Mouse (Mus musculus) heart, postnatal 14 days (tissue): ENCODE results near the gene Psmd7. TPM values are rescaled to one million over a fixed set of nuclear protein-coding genes. Genes with fewer than 3 reads are reported as not detected.
A peak's percentile ranks its signal among the peaks of the same experiment; 100 is the strongest.
"Not testable (repeated sequence)": the region's sequence is repeated elsewhere in the genome, so short reads cannot be mapped to it uniquely, and the experiment has no call there.

Experiments used
- DNase-seq, 2 experiments: peaks; one replicate each; pipeline ENCODE4 v3.0.0; 2021 to 2022
- intact Hi-C: fragments of 180-260 bp; cut with DNase I; formaldehyde crosslinking; loops from one replicate; pipeline ENCODE4 v1.15.1; 2025
- long read RNA-seq, 2 experiments: library from polyadenylated mRNA; stranded (forward); transcript quantifications; one replicate each; pipeline ENCODE4 v2.0.0; 2021
- total RNA-seq, 2 experiments: library from RNA; stranded (reverse); gene quantifications; 2 replicates each; pipeline ENCODE4 v1.2.3; 2021

Psmd7 gene
- total RNA-seq: 10 to 100 TPM; 82.7 to 91.6 TPM
- long read RNA-seq, experiment 1, transcript Psmd7-201 (7 exons, 1,581 nt): major isoform, 284 of 296 reads
- long read RNA-seq, experiment 1, partial matches to known transcripts: 4 of 296 reads
- long read RNA-seq, experiment 1, other reads (novel, unspliced or antisense): 8 of 296 reads
- long read RNA-seq, experiment 2, transcript Psmd7-201 (7 exons, 1,581 nt): major isoform, 228 of 237 reads
- long read RNA-seq, experiment 2, partial matches to known transcripts: 4 of 237 reads
- long read RNA-seq, experiment 2, other reads (novel, unspliced or antisense): 5 of 237 reads

DNA sequence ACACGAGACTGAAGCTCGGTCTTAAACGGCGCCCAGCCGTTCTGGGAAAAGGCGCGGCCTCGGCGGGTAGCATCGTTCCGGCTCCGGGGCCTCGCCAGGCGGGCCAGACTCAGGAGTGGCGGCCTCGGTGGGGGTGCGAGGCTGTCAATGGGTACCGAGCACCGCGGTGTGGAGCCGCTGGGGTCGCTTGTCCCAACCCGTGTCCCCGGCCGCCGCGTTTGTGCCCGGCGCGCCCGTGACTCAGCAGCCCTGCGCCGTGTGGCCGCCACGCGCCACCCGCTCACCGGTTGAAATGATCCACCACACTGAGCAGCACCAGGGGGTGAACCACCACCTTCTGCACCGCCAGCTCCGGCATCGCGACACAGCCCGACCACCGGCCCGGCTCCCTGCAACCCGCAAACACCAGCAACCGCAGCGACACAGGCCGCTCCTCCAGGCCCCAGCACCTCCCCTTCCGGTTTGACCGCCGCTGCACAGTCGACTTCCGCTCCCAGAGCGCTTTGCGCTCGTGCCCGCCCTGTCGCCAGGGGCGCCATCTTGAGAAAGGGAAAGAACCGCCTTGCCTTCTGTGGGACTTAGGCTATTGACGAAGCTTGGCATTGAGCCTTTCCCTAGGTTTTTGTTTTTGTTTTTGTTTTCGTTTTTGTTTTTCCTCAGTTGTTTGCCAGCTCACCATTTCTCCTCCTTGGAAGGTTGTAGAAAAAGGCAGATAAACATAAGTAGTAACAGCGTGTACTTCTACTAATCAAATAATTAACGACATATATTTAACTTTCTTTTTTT is at the start of gene Psmd7:
Psmd7 (minus strand) TSS at position 470 of the 786 bp plus-strand sequence.
- intact Hi-C loops: no loop called here
- DNase-seq: peak; percentile 93 to 97

DNA sequence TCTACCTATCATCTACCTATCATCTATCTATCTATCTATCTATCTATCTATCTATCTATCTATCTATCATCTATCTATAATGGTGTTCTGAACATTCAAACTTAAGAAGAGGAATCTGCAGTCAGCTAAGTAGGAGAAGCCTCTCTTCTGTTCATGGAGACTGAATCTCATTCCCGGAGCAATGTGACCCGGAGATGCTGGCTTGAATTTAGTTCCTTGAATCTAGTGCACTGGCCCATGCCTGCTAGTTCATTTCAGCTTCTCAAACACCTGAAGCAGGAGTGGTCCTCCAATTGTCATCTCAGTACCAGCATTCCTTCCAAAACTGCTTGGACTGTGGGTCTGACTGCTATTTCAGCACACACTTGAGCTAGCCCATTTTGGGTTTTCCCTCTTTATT is 45.5 kb upstream of the Psmd7 start:
- intact Hi-C loops: no loop called here
- DNase-seq: no peak

DNA sequence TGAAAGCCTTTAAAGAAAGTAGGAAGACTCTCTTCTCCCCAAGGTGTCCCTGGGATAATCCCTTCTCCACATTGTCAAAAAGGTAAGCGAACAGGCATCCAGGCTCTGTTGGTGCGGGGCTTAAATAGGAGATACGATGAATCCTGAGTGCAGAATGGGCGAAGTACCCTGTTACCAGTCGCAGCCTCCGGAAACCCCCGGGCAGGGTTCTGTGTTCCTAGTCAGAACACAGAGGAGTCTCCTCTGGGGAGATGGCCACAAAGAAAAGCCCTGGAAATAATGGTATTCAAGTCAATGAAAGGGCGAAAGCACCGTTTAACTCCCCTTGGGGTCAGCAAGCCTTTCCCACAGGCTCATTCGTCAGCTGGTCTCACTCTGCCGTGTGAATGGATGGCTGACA is 41.4 kb upstream of the Psmd7 start:
- intact Hi-C loops: no loop called here
- DNase-seq: no peak

DNA sequence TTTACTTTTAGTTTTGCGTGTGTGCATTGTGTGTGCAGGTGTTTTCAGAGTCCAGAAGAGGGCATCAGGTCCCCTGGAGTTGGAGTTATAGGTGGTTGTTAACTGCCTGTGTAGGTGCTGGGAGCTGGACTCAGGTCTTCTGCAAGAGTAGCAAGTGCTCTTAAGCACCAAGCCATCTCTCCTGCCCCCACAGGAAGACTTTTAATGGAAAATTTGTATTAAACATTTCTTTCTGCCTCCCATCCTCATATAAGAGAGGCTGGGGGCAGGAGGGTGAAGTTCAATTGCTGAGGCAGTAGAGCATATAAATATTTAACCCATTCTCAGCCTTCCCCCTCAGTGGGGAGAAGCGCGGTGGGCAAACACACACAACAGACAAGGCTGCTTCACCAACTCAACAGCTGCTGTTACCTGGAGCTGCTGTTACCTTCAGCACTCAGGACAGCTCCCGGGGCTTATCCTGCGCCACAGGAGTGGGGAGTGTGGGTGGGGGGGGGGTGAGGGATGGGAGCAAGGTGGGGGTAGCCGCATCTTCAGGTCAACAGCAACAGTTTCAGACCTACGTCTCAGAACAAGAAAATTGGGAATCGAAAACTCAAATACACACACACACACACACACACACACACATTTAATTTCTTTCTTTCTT is 40.4 kb upstream of the Psmd7 start:
- intact Hi-C loops: no loop called here
- no peak for DNase-seq

DNA sequence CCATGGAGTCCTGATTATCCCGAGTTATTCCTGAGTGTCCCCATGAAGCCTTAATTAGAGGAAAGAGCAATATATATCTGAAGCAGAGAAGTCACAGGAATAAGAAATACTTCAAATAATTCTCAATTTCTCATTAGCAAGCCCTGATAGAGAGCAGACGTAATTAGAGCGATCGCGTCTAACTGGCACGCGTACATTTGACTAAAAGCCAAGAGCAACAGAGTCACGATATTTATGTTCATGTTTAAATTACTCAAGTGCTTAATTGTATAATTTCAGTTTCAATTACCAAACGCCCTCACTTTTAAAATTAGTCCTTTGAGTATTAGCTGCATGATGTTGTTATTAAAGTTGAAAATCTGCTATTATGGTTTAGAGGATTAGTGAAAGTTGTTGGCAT is 39.6 kb upstream of the Psmd7 start:
- intact Hi-C loops: no loop called here

DNA sequence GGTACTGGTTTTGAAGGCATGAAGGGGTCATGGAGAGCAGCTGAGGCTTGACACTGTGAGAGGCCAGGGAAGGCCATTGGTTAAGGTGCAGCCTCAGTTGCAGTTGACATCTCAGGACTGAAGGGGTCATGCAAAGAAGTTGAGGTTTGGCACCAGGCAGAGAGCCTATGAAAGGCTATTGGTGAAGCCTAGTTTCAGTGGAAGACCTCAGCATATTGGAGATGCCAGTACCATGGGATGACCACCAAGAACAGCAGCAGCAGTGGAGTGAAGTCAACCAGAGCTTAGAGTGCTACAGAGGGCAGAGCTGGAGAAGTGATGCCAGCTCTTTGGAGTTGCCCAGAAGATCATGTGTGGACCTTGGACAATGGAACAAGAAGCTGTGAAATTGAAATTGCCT is 36.0 kb upstream of the Psmd7 start:
- intact Hi-C loops, DNase-seq: not testable (repeated sequence)

More for the DNA sequence above, 39.6 kb upstream of the Psmd7 start:
- no peak for DNase-seq

DNA sequence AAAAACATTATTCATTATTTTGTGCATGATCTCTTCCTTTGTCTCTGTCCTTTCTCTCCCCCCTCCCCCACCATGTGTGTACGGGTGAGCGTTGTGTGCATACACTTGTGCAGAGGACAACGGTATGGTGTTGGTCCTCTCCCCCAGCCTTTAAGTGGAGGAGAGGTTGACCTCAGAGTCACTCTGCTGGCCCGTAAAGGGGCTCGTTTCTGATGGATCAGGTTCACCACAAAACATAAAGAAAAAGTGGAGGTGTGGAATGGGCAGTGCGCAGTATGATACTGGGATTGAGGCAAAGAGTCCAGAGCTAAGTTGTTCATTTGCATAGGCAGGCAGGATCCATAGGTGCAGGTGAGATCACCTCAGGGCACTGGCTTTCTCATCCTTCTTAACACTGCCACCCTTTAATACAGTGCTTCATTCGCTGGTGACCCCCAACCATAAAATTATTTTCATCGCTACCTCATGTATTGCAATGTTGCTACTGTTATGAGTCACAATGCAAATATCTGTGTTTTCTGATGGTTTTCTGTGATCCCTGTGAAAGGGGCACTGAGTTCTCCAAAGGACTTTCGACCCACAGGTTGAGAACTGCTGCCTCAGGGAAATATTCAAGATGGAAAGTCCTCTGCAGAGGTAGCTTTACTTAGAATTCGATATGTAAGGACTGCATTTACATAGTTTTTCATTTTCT is 33.8 kb upstream of the Psmd7 start:
- no peak for DNase-seq
- intact Hi-C loops: no loop called here

DNA sequence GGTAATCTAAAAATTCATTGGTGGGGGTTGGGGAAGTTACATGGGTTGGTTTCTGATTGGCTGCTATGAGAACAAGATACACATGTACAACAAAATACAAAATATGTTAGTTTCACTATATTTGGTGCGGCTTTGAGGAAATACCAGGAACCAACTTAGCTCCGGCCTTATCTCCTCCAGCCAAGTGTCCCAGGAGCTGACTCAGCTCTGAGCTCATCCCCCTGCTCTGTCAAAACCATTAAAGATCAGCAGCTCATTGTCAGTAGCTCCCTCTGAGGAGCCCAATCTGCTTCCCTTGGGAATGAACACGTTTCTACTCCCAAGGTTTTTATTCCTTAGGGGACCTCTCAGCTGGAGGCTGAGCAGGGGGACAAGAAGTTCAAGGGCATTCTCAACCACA is 32.9 kb upstream of the Psmd7 start:
- no peak for DNase-seq
- intact Hi-C loops: no loop called here

DNA sequence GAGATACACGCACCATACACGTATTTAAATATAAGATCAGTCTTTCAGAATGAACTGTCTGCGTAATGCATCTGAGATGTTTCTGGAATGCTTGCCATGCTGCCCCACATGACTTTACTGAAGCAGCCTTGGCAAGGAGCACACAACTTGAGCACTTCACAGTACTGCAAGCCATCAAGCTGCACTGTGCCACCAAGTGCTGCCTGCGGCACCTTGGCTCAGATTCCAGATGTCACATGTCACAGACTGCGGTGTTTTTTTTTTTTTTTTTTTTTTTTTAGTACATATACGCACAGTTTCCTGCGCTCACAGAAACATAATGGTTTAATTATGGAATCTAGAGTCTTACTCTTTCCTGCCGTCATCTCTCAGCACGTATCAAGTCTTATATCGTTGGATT is 30.2 kb upstream of the Psmd7 start:
- DNase-seq: peak in 1 of 2 experiments; percentile 7
- intact Hi-C loops: no loop called here

DNA sequence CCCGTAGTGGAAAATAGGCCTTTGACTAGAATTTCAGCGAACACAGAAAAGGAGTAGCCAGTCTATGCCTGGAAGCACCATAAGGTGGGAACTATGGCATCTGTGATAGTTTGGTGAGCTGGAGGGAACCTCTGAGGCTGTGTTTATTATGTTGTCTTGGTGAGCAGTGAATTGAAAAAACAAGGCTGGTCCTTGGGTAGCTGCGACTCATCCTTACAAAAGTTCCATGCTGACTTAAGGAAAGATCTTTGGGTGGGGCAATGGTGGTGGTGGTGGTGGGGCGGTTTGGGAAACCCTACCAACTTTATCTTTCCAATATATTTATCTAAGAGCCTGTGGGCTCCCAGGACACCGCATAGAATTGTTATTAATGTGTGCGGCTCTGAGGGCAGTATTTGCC is 25.1 kb upstream of the Psmd7 start:
- intact Hi-C loops: no loop called here
- DNase-seq: no peak

DNA sequence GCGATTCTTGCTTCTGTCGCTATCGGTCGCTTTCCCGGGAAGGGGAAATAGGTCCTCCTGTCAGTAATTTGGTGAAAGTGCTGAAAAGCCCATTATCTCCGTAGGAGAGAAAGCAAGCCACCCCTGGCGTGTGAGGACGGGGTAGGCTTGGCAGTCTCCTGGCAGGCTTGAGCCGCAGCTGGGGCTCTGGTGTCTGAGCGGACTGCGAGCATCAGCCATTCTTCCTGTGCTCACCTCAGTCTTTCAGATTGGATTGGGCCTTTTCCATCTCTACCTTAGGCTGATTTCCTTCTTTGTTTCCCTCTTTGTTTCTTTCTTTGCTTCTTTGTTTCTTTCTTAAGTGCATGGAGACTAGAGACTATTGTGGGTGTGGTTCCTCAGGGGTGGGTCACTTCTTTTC is 22.6 kb upstream of the Psmd7 start:
- intact Hi-C loops: no loop called here

DNA sequence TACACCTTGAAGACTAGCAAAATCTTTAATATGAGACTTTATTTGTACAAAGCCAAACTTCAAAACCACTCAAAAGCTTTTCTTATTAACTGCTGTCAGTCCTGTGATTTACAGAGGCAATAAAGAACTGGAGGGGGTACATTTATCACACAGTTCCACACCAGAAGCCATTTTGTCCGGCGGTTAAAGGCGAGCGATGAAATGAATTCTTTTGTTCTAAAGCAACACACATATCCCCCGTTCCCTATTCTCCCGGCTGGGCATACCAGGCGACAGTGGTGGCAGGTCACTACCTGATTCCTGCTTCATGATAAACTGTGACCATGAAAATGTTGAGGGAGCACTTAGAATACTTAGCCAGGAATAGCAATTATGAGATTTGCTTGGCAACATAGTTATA is 20.5 kb upstream of the Psmd7 start:
- intact Hi-C loops: no loop called here
- no peak for DNase-seq

More for the DNA sequence above, 22.6 kb upstream of the Psmd7 start:
- no peak for DNase-seq

DNA sequence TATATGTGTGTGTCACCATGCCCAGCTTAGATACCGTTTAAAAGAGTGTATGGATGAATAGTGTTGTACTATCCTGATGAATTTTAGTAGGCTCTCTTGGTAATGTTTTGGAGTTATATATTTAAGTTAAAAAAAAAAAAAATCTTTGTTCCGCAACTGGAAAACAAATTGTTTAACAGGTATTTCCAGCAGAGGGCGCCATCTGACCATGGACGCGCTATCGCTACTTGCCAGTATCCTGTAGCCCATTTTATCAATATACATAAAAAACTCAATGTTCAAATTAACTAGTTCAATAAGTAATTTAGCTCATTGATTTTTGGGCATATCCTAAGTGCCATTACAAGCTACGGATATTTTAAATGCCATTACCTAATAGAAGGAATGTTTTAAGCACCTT is 14.8 kb upstream of the Psmd7 start:
- peak; percentile 59 to 79 for DNase-seq
- intact Hi-C loops: loop anchor here (5.0 kb wide), 3 partner anchors 84 to 1934 kb away; no protein-coding TSS in a partner anchor

DNA sequence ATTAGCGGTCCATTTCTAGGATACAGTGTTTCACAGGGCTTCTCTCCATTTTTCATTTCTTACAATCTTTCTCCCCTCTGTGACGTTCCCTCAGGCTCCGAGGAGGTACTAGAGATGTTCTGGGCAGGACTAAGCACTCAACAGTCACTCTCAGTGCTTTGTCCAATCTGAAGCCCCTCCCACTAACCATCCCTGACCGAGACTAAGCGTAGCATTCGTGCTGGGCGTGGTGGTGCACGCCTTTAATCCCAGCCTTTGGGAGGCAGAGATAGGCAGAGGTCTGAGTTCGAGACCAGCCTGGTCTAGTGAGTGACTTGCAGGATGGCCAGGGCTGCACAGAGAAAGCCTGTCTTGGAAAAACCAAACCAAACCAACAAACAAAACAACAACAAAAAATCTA is 11.4 kb upstream of the Psmd7 start:
- DNase-seq: no peak
- intact Hi-C loops: loop anchor here (5.0 kb wide), 3 partner anchors 88 to 1938 kb away; no protein-coding TSS in a partner anchor

DNA sequence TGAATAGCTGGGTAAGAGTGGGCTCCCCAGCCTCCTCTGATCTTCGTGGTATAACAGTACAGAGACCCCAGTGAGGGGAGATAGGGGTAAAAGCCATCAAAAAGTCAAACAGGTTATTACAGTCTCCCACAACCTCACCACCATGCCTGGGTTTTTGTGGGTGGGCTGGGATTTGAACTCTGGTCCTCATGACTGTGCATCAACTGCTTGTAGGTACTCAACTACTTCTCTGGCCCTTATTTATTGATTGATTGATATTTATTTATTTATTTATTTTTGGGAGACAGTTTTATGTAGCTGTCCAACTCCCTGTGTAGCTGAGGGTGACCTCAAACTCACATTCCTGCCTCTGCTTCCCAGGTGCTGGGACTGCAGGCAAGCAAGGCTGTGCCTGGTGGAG is 9.5 kb upstream of the Psmd7 start:
- intact Hi-C loops: no loop called here

DNA sequence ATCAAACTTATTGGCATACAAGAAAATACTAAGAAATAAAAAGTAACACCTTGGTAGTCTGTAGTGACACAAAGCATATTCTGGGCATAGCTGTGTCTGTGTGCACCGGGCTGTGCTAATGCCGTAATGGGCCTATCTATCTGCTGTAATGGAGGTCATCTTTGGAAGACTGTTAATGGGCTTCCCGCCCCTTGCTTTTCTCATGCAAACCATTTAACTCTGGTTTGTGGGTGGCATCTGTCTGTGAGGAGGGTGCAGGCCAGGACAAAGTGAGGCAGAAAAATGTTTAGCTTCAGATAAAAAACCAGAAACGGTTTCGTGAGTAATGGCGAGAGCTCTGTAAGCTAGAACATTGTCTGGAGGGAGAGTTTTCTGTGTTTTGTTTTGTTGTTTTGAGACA is 6.6 kb upstream of the Psmd7 start:
- intact Hi-C loops: no loop called here
- no peak for DNase-seq

More for the DNA sequence above, 9.5 kb upstream of the Psmd7 start:
- no peak for DNase-seq

DNA sequence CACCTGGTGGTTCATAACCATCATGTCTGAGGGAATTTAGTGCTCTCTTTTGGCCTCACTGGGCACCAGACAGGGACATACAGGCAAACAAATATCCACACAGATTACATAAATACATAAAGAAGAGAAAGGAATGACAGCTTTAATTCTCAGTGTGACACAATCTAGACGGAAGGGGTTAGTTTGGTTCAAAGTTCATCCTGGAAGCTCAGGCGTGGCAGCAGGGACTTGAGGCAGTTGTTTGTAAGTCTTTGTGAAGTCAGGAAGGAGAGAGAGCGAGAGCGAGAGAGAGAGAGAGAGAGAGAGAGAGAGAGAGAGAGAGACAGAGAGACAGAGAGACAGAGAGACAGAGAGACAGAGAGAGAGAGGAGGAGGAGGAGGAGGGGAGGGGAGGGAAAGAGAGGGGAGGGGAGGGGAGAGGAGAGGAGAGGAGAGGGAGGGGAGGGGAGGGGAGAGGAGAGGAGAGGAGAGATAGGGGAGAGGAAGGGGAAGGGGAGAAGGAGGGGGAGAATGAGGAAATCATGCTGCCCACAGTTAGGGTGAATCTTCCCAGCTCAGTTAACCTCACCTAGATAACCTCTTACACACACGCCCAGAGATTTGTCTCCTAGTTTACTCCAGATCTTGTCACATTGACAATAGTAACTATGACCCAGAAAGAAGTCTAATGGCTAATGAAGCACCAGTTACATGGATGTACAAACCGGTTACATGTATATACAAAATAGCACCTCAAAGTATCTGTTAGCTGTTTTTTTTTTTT is 5.9 kb upstream of the Psmd7 start:
- intact Hi-C loops: no loop called here
- no peak for DNase-seq

DNA sequence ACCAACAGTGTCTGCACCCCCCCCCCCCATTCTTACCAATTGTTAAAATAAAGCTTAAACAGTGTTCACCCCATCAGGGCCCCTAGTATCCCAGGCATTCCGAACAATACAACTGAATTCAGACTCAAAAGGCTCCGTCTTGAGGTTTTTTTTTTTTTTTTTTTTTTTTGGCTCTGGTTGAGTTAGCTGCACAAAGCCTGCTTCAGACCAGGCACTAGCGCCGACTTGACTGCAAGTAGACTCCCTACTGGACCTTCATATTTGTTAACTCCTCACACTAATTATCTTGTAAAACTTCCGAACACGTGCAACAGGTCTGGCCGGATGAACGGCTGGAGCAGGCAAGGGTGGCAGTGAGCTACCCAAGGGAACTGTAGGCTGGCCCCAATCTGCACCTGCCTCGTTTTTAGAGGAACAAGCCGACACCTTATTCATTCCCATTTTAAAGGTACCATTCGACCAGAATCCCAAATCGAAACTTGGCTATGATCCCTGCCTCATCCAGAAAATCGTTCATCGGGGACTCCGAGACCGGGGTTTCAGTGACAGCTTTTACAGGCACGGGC is 752 bp downstream of the Psmd7 start:
- peak in 1 of 2 experiments; percentile 5 for DNase-seq
- intact Hi-C loops: no loop called here

DNA sequence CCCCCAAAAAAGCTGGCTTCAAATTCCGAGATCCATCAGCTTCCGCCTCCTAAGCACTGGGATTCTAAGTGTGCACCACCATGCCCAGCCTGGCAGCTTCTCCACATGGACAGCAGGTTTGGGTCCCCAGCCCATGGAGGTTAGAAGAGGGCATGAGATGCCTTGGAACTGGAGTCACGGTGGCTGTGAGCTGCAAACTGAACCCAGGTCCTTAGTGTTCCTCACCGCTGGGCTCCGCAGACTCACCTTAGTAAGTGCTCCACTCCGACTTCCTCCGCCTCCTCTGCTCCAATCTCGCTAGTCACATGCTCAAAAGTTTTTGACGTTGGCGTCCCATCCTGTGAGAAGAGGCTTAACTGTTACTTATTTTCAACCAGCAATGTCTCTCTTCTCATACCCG is 6.1 kb downstream of the Psmd7 start:
- intact Hi-C loops: no loop called here

DNA sequence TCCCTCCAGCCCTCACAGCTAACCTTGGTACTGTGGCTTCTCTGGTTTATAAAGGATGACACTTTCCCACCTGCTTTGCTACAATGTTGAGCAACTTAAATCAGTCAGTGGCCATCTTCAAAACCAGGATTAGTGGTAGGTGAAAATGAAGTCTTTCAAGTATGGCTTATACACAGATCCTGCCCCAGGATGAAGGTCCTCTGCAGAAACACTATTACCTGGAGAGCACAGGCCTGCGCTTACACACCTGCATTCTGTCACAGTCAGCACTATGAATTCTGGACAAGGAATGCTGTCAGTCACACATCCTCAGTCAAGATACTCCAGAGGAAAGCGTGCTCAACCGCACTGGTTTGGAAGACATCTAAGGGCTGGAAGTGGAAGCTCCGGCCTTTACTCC is 6.7 kb downstream of the Psmd7 start:
- no peak for DNase-seq
- intact Hi-C loops: no loop called here

More for the DNA sequence above, 6.1 kb downstream of the Psmd7 start:
- DNase-seq: no peak
